Mouse (Mus musculus): Measurements from ENCODE around the gene Hamp.

Gene Hamp

DNA sequence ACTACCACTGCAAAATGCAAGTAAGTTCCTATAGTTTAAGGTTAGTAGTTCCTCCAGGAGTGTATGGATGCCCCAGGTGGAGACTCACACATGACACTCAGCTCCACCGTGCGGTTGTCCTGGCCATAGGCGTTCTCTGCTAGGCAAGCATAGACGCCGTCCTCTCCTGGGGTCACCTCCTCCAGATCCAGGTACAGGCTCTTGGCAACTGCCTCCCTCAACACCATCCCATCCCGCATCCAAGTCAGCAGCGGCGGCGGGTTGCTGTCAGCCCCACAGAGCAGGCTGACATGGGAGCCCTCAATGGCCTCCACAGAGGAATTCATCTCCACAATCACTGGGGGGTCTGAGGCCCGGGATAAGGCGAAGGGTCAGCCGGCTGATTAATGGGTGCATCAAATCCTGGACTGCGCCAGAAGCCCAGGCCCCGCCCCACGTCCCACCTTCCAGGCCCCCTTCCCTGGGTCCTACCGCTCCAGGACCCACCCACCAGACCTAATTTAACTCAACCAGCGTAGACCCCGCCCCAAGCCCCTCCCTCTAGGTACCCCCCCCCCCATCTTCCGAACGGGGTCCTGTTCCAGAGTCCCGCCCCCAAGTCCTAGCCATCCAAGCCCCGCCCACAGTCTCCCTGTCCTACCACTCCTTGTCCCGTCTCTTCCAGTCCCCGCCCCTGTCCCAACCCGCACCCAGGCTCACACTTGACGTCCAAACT lies 35.4 kb downstream of the Hamp start:
- peak; percentile 67 for DNase-seq (ENCODE audit: low read depth)

GRCm38 (mm10) chr7:30904042-30904441 lies 39.8 kb downstream of the Hamp start:
- peak; percentile 41 for DNase-seq (ENCODE audit: low read depth)

- no peak for DNase-seq (ENCODE audit: low read depth)
Measured at GRCm38 (mm10) chr7:30895217-30895616, 48.6 kb downstream of the Hamp start.

DNA sequence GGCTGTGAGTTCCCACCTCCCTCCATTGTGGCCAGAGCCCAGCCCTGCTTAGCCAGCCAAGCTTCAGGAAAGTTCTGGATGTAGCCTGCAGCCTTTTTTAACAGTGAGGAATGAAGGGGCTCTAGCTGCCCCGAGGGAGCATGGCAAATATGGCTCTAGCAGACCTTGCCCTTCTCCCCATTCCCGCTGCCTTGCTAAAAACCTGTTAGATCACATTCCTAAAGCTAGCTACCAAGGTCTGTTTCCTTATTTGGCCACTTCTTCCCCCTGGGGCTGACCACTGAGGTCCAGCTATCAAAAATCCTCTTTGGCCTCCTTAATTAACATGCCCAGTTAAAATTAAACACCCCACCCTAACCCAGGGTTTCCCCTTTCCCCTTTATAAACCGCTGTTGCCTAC lies 51.3 kb downstream of the Hamp start:
- no peak for DNase-seq (ENCODE audit: low read depth)

All from 416B (cell line).